Mouse (Mus musculus): Measurements from ENCODE around the gene Mast4.
A peak's percentile ranks its signal among the peaks of the same experiment; 100 is the strongest.

Mast4 gene

GRCm38 (mm10) chr13:103241092-103241491 is 93.2 kb downstream of the Mast4 start:
- DNase-seq (ENCODE audit: low spot score) = no peak

GRCm38 (mm10) chr13:103239654-103240053 is 94.6 kb downstream of the Mast4 start:
- no peak for DNase-seq (ENCODE audit: low spot score)

GRCm38 (mm10) chr13:103238034-103238705 is 96.1 kb downstream of the Mast4 start:
- DNase-seq (ENCODE audit: low spot score) = no peak

DNA sequence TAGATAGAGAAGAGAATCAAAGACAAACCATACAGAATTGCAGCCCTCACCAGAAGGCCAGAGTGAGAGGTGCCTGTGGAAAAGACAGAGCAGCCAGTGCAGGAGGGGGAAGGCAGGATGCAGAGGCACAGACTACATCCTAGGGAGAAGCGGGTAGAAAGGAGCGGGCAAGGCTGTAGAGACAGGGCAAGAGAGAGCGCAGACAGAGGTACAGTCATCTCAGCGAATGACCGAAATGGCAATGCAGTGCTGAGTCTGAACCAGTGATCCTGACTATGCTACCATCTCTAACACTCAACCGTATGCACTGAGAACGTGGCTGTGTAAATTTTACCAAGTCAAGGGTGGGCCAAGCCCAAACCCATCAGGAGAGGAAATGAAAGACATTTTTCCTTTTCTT is 102.1 kb downstream of the Mast4 start:
- DNase-seq (ENCODE audit: low spot score) = no peak

GRCm38 (mm10) chr13:103229069-103229468 is 105.2 kb downstream of the Mast4 start:
- no peak for DNase-seq (ENCODE audit: low spot score)

- DNase-seq (ENCODE audit: low spot score) = peak; percentile 20
These were observed 108.1 kb downstream of the Mast4 start for GRCm38 (mm10) chr13:103225895-103226815.

GRCm38 (mm10) chr13:103225217-103225894 is 108.9 kb downstream of the Mast4 start:
- DNase-seq (ENCODE audit: low spot score) = no peak

DNA sequence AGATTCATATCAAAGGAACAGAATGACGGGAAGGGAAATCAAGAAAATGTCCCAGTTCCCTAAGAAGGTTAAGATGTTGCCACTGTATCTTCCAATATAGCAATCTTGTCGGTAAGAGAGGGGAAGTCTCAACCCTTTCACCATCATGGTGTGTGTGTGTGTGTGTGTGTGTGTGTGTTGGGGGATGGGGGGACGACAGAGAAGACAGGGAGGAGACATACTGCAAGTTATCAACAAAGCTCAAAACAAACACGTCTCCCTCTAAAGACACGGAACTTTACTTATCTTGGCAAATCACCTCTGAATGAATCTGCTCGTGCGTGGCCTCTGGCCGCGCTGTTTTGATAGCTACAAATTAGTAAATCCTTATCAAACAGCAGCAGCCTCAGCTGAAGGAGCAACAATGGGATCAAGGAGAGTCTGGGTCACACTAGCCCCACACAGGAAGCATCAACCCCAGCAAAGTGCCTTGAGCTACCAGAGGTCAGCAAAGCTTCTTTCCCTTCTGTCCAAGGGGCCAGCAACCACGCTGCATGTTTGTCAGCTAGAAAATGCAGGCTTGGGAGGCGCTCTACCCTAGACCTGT is 113.7 kb downstream of the Mast4 start:
- no peak for DNase-seq (ENCODE audit: low spot score)

- peak; percentile 50 for DNase-seq (ENCODE audit: low spot score)
These were observed 114.3 kb downstream of the Mast4 start for GRCm38 (mm10) chr13:103219999-103220398.

GRCm38 (mm10) chr13:103217486-103217885 is 116.8 kb downstream of the Mast4 start:
- no peak for DNase-seq (ENCODE audit: low spot score)

DNA sequence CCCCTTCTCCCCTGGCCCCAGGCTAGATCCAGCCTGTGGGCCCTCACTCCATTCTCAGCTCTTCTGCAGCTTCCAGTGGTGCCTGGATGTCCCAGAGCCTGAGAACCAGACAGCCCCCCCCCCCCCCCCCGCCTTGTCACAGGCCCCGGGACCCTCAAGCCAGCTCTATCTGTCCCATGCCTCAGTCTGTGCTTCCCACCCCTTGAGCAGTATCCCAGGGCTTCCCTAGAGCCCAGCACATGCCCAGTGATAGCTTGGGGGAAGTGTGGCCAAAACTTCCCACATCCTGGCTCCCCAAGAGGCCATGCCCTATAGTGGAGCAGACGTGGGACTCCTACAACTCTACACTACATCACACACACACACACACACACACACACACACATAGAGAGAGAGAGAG is 119.8 kb downstream of the Mast4 start:
- no peak for DNase-seq (ENCODE audit: low spot score)

GRCm38 (mm10) chr13:103211953-103212352 is 122.3 kb downstream of the Mast4 start:
- DNase-seq (ENCODE audit: low spot score) = no peak

DNA sequence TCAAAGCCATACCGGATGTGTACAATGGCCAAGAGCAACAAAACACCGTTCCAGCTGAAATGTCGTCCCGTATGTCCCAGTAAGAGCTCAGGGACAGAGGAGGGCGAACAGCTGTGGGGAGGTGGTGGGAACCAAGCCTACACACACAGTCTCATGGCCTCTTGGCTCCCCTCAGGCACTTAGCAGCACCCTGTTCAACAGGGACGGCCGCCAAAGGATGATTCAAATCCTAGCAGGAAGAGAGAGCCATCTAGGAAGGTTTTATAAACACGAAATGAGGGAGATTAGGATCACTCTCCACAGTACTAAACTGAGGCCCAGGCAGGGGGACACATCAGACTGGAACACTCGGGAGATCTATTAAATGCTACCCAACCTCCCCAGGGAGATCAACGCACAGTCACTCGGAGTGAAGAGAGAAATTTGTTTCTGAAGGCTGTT is 122.8 kb downstream of the Mast4 start:
- peak; percentile 75 for DNase-seq (ENCODE audit: low spot score)

GRCm38 (mm10) chr13:103210746-103211145 is 123.6 kb downstream of the Mast4 start:
- no peak for DNase-seq (ENCODE audit: low spot score)

- DNase-seq (ENCODE audit: low spot score) = peak; percentile 37
These were observed 127.1 kb downstream of the Mast4 start for GRCm38 (mm10) chr13:103207199-103207598.

GRCm38 (mm10) chr13:103206644-103207043 is 127.7 kb downstream of the Mast4 start:
- no peak for DNase-seq (ENCODE audit: low spot score)

GRCm38 (mm10) chr13:103205191-103205590 is 129.1 kb downstream of the Mast4 start:
- no peak for DNase-seq (ENCODE audit: low spot score)

- no peak for DNase-seq (ENCODE audit: low spot score)
These were observed 130.9 kb downstream of the Mast4 start for GRCm38 (mm10) chr13:103203376-103203895.

DNA sequence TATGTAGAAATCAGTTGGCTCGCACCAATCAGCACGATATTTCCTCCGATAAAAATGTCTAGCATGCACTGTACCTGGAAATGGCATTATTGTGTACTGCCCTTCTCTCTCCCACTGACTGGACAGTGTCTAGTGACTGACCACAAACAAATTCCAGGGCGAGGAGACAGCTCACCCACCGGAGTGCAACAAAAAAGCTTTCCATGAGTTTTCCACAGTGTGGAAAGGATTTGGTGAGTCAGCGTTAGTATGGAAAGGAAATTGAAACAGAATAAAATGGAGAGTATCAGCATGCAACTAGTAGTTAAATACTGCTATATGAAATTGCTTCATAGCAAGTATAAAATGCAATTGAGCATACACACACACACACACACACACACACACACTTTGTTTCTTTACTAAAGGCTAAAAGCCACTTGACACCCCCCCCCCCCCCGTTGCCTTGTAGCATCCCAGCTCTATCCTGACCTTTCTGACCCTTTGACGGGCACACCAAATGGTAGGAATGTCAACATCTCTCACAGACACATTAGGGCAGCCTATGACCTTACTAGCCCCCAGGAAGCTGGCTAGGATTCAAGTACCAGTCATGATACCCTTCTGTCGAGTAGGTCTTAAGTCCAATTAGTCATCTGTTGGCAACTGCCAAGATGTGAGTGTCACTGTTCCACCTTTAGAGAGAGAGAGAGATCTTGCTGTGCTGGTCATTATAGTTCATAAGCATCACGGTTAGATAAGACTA is 133.1 kb downstream of the Mast4 start:
- no peak for DNase-seq (ENCODE audit: low spot score)

DNA sequence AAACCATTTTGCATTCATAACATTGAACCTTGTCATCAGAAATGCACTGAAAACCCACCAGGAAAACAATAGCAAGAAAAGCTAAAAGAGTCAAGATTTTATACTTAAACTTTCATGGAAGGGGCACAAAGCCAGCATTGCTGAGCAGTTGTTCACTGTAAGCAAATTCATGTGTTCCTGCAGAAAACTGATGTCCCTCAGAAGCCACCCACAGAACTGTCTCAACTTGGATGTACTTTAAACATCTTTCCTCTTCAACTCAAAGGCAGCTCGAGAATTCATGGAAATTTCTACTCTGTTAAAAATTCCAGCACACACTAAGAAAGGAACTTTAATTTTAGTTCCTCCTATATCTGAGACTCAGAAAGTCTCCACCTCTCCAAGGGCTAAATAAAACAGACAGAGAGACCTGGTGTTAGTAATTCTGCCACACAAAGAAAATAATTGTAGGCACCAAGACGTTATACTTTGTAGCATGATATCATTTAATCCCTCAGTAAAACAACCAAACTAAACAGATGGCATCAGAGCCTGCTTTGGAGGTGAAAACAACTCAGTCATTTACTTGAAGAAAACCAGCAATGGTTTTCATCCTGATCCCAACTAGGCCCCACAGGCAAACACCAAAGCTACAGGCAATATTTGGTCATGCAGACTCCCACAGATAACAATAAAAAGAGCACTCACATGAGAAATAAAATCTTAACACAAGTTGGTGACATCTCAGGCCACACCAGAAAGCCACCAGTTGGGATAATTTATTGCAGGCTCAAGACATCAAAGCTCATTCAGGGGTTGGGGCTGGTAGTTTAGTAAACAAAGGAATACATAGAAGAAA is 134.3 kb downstream of the Mast4 start:
- DNase-seq (ENCODE audit: low spot score) = no peak

Data from adipocyte (in vitro differentiated cells).